Mouse (Mus musculus) thymus, adult 2 months (tissue): ENCODE results near the gene Opa3. TPM values are rescaled to one million over a fixed set of nuclear protein-coding genes. Genes with fewer than 3 reads are reported as not detected.
A peak's percentile ranks its signal among the peaks of the same experiment; 100 is the strongest.

ENCODE experiments used
- DNase-seq: peaks from one replicate; pipeline ENCODE4 v3.0.0; 2021
- H3K27ac ChIP-seq: fragments of 200-500 bp; 2 replicates; pipeline ENCODE4 v1.5.1; 2012; ENCODE audit warnings: low read length, control low read depth; ENCODE audit not compliant: control insufficient read depth, insufficient read depth
- H3K27me3 ChIP-seq: fragments of 200-500 bp; 2 replicates; pipeline ENCODE4 v1.6.1; 2012; ENCODE audit warnings: mild to moderate bottlenecking, low read length, moderate library complexity, mixed read lengths; ENCODE audit not compliant: control insufficient read depth, insufficient read depth
- H3K36me3 ChIP-seq: fragments of 200-500 bp; 2 replicates; pipeline ENCODE4 v1.6.1; 2012; ENCODE audit warnings: mild to moderate bottlenecking, low read length, moderate library complexity; ENCODE audit not compliant: control insufficient read depth, insufficient read depth
- H3K4me1 ChIP-seq: fragments of 200-500 bp; replicated peaks from 2 replicates; pipeline ENCODE4 v1.6.1; 2012; ENCODE audit warnings: low read length; ENCODE audit not compliant: control insufficient read depth, insufficient read depth
- H3K4me3 ChIP-seq: fragments of 200-500 bp; 2 replicates; pipeline ENCODE4 v1.5.1; 2012; ENCODE audit warnings: mild to moderate bottlenecking, low read length, control low read depth, moderate library complexity; ENCODE audit not compliant: control insufficient read depth, insufficient read depth
- CTCF ChIP-seq: fragments of 200-500 bp; IDR thresholded peaks from 2 replicates; pipeline ENCODE4 v1.5.1; 2012; ENCODE audit warnings: mild to moderate bottlenecking, control low read depth, low read length, moderate library complexity, borderline replicate concordance; ENCODE audit not compliant: control insufficient read depth, poor library complexity, insufficient read depth; ENCODE audit errors: extremely low read depth
- POLR2A ChIP-seq: fragments of 200-500 bp; IDR thresholded peaks from 2 replicates; pipeline ENCODE4 v1.6.1; 2012; ENCODE audit warnings: mild to moderate bottlenecking, low read length, control low read depth, moderate library complexity; ENCODE audit not compliant: control insufficient read depth, poor library complexity, insufficient read depth; ENCODE audit errors: extremely low read depth
- WGBS: fragments of 180-500 bp; shearing (Covaris S2); methylation state at CpG from one replicate; pipeline ENCODE4 v1.1.7; 2018; 5-methylcytosine and 5-hydroxymethylcytosine counted together
- polyA plus RNA-seq: library from polyadenylated mRNA; depleted of rRNA; stranded (reverse); fragments of >200 nt; gene quantifications from 2 replicates; pipeline ENCODE4 v1.2.3, GENCODE M21; 2012

The Opa3 gene
- polyA plus RNA-seq, 1 experiment, result 46.5 TPM

DNA sequence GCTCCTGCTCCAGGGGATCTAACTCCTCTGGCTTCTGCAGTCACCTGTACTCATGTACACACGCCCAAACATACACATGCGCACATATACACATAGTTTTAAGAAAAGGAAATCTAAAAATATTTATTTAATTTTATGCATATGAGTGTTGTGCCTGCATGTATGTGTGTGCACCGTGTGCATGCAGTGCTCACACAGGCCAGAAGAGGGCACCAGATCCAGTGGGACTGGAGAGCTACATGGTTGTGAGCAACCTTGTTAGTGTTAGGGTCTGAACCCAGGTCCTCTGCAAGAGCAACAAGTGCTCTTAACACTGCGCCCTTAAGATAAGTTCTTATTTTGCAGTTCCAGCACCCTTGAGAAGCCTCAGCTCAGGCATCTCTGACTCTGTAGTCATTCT is 33.5 kb upstream of the Opa3 start:
- H3K36me3 ChIP-seq, result no peaks in the 10 kb centered on the region
- no peaks in the 10 kb centered on the region for H3K27me3 ChIP-seq
- WGBS, result 97% methylated on average over 4 of the region's 4 CpGs
- H3K4me1 ChIP-seq, result no peaks in the 10 kb centered on the region
- DNase-seq, result no peak
- TF ChIP-seq CTCF, result no peak
- TF ChIP-seq POLR2A, result no peak
- H3K27ac ChIP-seq, result no peak overlapping the region
- no peak overlapping the region for H3K4me3 ChIP-seq

DNA sequence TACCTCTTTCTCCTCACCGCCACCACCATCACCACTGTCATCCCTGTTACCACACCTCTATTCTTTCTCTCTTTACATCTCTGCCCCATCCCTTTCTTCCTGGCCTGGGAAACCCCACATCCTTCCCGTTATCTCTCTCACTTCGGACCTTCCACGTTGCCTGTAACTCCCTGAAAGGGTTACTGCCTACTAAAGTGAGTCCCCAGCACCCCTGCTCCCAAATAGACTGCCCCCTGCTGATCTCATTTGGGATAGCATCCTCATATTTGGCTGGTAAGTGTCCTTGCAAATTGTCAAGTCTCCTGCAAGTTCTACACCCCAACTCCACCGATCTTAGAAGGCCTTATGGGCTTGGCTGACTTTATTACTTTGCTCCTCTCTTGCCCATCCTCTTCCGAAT is 31.5 kb upstream of the Opa3 start:
- H3K36me3 ChIP-seq, result no peaks in the 10 kb centered on the region
- H3K27ac ChIP-seq, result no peak overlapping the region
- no peak for TF ChIP-seq POLR2A
- TF ChIP-seq CTCF, result no peak
- H3K27me3 ChIP-seq, result no peaks in the 10 kb centered on the region
- H3K4me3 ChIP-seq, result no peak overlapping the region
- H3K4me1 ChIP-seq, result no peaks in the 10 kb centered on the region
- 70% methylated on average over 6 of the region's 6 CpGs for WGBS
- peak; percentile 58 for DNase-seq

DNA sequence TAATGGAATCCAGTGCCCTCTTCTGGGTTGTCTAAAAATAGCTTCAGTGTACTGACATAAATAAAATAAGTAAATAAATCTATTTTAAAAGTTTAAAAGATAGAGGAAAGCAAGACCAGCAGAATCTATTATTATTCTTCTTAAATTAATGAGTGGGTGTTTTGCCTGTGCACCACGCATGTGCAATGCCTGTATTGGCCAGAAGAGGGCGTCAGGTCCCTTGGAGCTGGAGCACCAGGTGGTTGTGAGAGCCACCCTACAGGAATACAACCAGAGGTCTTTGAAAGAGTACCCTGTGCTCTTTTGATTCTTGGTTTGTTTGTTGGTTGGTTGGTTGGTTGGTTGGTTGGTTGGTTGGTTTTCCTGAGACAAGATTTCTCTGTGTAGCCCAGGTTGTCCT is 30.1 kb upstream of the Opa3 start:
- peak; percentile 38 for DNase-seq

DNA sequence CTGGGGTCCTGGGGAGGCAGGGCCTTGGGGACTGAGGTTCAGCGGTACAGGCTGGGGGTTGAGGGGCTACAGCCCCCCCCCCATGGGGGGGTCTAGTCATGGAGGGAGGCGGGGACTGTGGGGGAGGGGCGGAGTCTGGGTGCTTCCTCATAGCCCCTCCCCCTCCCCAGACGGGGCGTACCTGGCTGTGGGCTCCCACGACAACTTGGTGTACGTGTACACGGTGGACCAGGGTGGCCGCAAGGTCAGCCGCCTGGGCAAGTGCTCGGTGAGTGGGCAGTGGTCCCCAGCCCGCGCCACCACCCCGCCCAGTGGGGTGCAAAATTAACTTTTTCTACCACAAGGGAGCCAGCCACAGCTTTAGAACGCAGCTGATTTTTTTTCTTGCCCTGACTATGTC is 26.5 kb upstream of the Opa3 start:
- Histone ChIP-seq H3K4me1 (no peaks in the 10 kb centered on the region), H3K27ac (no peak overlapping the region), H3K27me3 (no peaks in the 10 kb centered on the region), H3K4me3 (no peak overlapping the region), H3K36me3 (no peaks in the 10 kb centered on the region)
- no peak for DNase-seq
- no peak for TF ChIP-seq POLR2A
- TF ChIP-seq CTCF, result no peak
- 96% methylated on average over 14 of the region's 15 CpGs for WGBS

More for the DNA sequence above, 30.1 kb upstream of the Opa3 start:
- WGBS, result 63% methylated on average over 2 of the region's 2 CpGs
- no peaks in the 10 kb centered on the region for H3K27me3 ChIP-seq
- no peak overlapping the region for H3K4me3 ChIP-seq
- H3K36me3 ChIP-seq, result no peaks in the 10 kb centered on the region
- H3K4me1 ChIP-seq, result no peaks in the 10 kb centered on the region
- TF ChIP-seq CTCF (peak; percentile 63; the same call in 1 of the 2 replicates), POLR2A (no peak)
- no peak overlapping the region for H3K27ac ChIP-seq

DNA sequence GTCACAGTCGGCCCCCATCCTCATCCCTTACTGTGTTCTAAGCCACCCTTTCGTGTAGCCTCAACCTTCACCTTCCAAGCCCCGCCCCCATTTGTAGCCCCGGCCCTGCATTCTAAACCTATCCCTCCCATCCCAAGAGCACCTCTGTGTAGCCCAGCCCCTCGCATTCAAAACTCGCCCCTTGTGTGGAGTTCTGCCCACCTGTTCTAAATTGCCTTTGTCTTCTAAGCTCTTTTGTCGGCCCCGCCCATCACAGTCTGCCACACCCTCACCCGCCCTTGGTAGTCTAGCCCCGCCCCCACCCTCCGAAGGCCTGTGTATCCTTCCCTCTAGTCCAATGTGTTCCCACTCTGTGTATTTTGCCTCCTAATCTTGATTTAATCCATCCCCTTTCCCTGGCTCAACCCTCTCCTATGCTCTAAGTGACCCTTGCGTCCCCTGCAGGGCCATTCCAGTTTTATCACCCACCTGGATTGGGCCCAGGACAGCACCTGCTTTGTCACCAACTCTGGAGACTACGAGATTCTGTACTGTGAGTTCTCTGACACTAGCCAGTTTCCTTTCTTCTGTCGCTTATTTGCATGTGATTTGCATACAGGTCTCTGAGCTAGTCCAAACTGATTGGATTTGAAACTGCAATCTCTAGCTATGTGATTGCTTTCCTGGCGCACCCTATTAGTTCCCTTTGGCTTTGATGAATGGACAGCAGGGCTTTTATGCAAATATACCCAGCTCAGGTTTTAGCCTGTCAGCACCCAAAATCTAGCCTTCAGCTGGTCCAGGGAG is 25.9 kb upstream of the Opa3 start:
- H3K4me3 ChIP-seq, result no peak overlapping the region
- 91% methylated on average over 15 of the region's 15 CpGs for WGBS
- no peaks in the 10 kb centered on the region for H3K27me3 ChIP-seq
- no peak for DNase-seq
- TF ChIP-seq CTCF (no peak), POLR2A (no peak)
- H3K27ac ChIP-seq, result no peak overlapping the region
- no peaks in the 10 kb centered on the region for H3K36me3 ChIP-seq
- H3K4me1 ChIP-seq, result no peaks in the 10 kb centered on the region

DNA sequence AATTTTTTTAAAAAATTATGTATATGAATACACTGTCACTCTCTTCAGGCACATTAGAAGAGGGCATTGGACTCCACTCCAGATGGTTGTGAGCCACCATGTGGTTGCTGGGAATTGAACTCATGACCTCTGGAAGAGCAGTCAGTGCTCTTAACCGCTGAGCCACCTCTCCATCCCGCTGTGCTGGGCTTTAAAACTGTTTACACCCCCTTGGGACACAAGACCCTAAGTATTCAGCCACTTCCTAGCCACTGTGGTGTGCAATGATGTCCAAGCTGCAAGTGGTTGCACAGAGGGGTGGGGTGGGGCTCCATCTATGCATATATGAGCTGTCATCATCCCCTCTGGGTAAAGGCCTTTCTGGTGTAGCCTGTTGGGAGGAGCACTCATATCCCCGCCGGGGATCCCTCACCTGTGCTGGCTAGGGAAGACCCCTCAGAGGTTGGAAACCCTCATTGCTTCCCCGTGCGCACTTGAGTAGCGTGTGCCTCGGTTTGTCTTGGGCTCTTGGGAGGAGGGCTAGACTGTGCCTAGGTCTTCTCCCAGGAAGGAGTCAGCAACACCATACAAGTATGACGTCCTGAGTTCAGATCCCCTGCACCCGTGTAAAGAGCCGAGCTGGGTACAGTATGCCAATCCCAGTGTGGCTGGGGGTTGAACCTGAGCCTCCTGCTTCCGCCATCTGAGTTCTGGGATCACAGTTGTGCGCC is 19.8 kb upstream of the Opa3 start:
- TF ChIP-seq POLR2A, result no peak
- TF ChIP-seq CTCF, result no peak
- Histone ChIP-seq H3K4me3 (no peak overlapping the region), H3K27ac (no peak overlapping the region), H3K4me1 (0 out of 2 replicates have a peak, but pooled peaks cover 4% of the 10 kb centered on the region), H3K36me3 (no peaks in the 10 kb centered on the region), H3K27me3 (peaks cover 2% of the 10 kb centered on the region; the same call in 1 of the 2 replicates)
- no peak for DNase-seq
- WGBS, result 94% methylated on average over 13 of the region's 13 CpGs
